Mouse (Mus musculus) cerebellum, adult 2 months (tissue): ENCODE measurements around the gene Als2cr12. TPM values are rescaled to one million over a fixed set of nuclear protein-coding genes. Genes with fewer than 3 reads are reported as not detected.
"Not testable (repeated sequence)": the region's sequence is repeated elsewhere in the genome, so short reads cannot be mapped to it uniquely, and the experiment has no call there.

Experiments
- DNase-seq, 2 experiments: peaks; one replicate each; pipeline ENCODE4 v3.0.0; 2021
- H3K27ac ChIP-seq: fragments of 200-500 bp; 2 replicates; pipeline ENCODE4 v1.5.1; 2012; ENCODE audit warnings: low read length, control low read depth, inconsistent platforms; ENCODE audit not compliant: insufficient read depth
- H3K27me3 ChIP-seq: fragments of 200-500 bp; 2 replicates; pipeline ENCODE4 v1.6.1; 2012; ENCODE audit warnings: inconsistent platforms, mild to moderate bottlenecking, low read length, moderate library complexity; ENCODE audit not compliant: control insufficient read depth, insufficient read depth
- H3K4me1 ChIP-seq: fragments of 200-500 bp; 2 replicates; pipeline ENCODE4 v1.6.1; 2011; ENCODE audit warnings: low read length; ENCODE audit not compliant: control insufficient read depth, insufficient read depth
- H3K4me3 ChIP-seq: fragments of 200-500 bp; replicated peaks from 2 replicates; pipeline ENCODE3; 2011; ENCODE audit warnings: mild to moderate bottlenecking, low read depth, low read length, control low read depth; ENCODE audit not compliant: insufficient read depth
- CTCF ChIP-seq: fragments of 200-500 bp; IDR thresholded peaks from 2 replicates; pipeline ENCODE4 v1.5.1; 2011; ENCODE audit warnings: low read depth, mild to moderate bottlenecking, control low read depth, low read length, moderate library complexity, borderline replicate concordance; ENCODE audit not compliant: insufficient read depth
- POLR2A ChIP-seq: fragments of 200-500 bp; IDR thresholded peaks from 2 replicates; pipeline ENCODE4 v1.6.1; 2011; ENCODE audit warnings: low read length, control low read depth, borderline replicate concordance; ENCODE audit not compliant: insufficient read depth
- WGBS: fragments of 180-500 bp; shearing (Covaris S2); methylation state at CpG from one replicate; pipeline ENCODE4 v1.1.7; 2018; 5-methylcytosine and 5-hydroxymethylcytosine counted together
- polyA plus RNA-seq: library from polyadenylated mRNA; depleted of rRNA; stranded (reverse); fragments of >200 nt; gene quantifications from 2 replicates; pipeline ENCODE4 v1.2.3, GENCODE M21; 2012

Als2cr12 gene
- polyA plus RNA-seq, 1 experiment: not detected

- H3K27me3 ChIP-seq: no peaks in the 10 kb centered on the region
- peak; percentile 69 for DNase-seq
- H3K4me3 ChIP-seq: peak within 1 kb of the TSS; percentile 66
- no peaks in the 10 kb centered on the region for H3K4me1 ChIP-seq
- H3K27ac ChIP-seq: peak within 1 kb of the TSS; percentile 57
- no peak for TF ChIP-seq CTCF
- TF ChIP-seq POLR2A: no peak
- WGBS: under 1% methylated on average over 45 of the region's 45 CpGs
Observed at GRCm38 (mm10) chr1:58711365-58712016, 15.7 kb upstream of the Als2cr12 start, which contains the start of gene Cflar. Cflar (plus strand) TSS chr1:58711508.

DNA sequence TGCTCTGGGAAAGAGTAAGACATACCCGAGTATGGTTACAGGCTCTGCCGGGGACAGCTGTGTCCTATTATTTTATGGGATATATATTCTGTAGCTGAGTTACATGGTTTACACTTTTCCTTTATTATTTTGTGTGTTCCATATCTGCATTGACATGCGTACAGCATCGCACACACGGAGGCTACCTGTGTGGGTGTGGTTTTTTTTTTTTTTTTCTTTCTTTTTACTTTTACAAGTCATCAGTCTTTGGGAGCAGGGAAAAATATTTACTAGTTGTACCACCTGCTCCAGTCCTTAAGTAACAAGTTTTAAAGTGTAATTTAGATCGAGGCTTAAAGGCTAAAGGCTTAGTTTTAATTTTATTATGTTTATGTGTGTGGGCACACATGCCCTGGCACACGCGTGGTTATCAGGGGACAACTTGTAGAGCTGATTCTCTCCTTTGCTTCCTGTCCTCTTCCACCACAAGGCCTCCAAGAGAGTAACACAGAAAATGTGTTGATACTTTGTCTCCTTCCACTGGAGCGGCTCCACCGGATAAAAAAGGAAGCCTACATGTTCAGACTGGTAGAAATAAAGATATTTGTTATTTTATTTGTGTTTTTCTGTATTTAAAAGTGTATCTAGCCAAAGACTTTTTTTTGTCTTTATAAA lies 15.0 kb upstream of the Als2cr12 start:
- no peaks in the 10 kb centered on the region for H3K4me1 ChIP-seq
- 49% methylated on average over 10 of the region's 10 CpGs for WGBS
- no peak for DNase-seq
- H3K27ac ChIP-seq: peak overlapping the region; percentile 57; the same call in 1 of the 2 replicates
- no peaks in the 10 kb centered on the region for H3K27me3 ChIP-seq
- H3K4me3 ChIP-seq: peak overlapping the region; percentile 66
- TF ChIP-seq CTCF (no peak), POLR2A (no peak)

DNA sequence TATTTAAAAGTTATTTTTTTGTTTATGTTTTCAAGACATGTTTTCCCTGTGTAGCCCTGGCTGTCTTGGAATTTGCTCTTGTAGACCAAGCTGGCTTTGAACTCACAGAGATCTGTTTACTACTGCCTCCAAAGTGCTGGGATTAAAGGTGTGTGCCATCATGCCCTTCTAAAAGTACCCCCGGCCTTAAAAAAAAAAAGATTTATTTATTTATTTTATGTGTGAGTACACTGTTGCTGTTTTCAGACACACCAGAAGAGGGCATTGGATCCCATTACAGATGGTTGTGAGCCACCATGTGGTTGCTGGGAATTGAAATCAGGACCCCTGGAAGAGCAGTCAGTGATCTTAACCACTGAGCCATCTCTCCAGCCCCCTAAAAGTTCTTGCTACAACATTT lies 14.3 kb upstream of the Als2cr12 start:
- not testable (repeated sequence) for H3K4me3 ChIP-seq, H3K4me1 ChIP-seq, H3K27ac ChIP-seq, DNase-seq, H3K27me3 ChIP-seq
- WGBS: 88% methylated on average over 1 of the region's 1 CpGs

- not testable (repeated sequence) for H3K4me3 ChIP-seq, H3K4me1 ChIP-seq, H3K27ac ChIP-seq, DNase-seq, H3K27me3 ChIP-seq
- 83% methylated on average over 5 of the region's 5 CpGs for WGBS
Observed at GRCm38 (mm10) chr1:58700580-58701162, 4.9 kb upstream of the Als2cr12 start.

GRCm38 (mm10) chr1:58699988-58700387 lies 4.2 kb upstream of the Als2cr12 start:
- H3K4me1 ChIP-seq: no peaks in the 10 kb centered on the region
- WGBS: 65% methylated on average over 3 of the region's 3 CpGs

DNA sequence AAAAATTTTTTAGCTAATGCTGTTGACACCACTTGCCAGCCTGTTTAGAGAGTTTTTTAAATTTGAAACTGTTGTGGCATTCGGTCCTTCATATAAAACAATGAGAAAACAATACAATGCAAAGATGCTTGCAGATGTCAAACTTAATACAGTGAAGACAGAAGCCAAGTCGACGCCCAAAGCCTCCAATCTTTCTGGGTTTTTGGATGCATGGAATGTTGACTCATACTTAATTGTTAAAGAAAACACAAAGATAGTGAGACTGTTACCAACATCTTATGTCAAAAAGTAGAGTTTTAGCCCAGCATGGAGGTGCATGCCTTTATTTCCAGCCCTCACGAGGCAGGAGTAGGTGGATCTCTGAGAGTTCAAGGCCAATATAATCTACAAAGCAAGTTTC lies 3.0 kb upstream of the Als2cr12 start:
- no peaks in the 10 kb centered on the region for H3K4me1 ChIP-seq
- 78% methylated on average over 4 of the region's 4 CpGs for WGBS
- H3K4me3 ChIP-seq: no peak overlapping the region
- H3K27me3 ChIP-seq: no peaks in the 10 kb centered on the region
- no peak for TF ChIP-seq CTCF
- TF ChIP-seq POLR2A: no peak
- no peak overlapping the region for H3K27ac ChIP-seq
- DNase-seq: no peak

More at GRCm38 (mm10) chr1:58699988-58700387, 4.2 kb upstream of the Als2cr12 start:
- Histone ChIP-seq H3K27me3 (no peaks in the 10 kb centered on the region), H3K4me3 (no peak overlapping the region), H3K27ac (no peak overlapping the region)
- TF ChIP-seq POLR2A (no peak), CTCF (no peak)
- DNase-seq: no peak

- TF ChIP-seq CTCF: peak; percentile 19; the same call in 1 of the 2 replicates
- H3K4me3 ChIP-seq, H3K4me1 ChIP-seq, H3K27me3 ChIP-seq, H3K27ac ChIP-seq: not testable (repeated sequence)
- DNase-seq: peak; percentile 43 to 47
- WGBS: 55% methylated on average over 1 of the region's 1 CpGs
Observed at GRCm38 (mm10) chr1:58697607-58698006, 1.8 kb upstream of the Als2cr12 start.

DNA sequence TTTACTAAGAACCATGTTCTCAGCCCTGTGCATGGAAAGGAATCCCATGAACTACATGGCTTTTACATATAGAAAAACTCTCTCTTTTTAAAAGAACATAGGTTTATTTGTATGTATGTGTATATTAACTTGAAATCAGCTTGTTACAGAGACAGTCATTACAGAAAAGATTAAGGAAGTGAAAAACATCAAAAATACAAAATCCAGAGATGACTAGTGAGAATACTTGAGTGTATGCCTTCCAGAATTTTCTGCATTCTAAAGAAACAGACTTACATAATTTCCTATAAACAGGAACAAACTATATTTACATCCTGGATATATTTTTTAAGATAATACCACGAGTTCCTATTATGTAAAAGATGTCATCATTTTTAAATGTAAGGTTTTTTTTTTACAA lies 2.1 kb downstream of the Als2cr12 start:
- Histone ChIP-seq H3K27me3 (no peaks in the 10 kb centered on the region), H3K4me1 (no peaks in the 10 kb centered on the region), H3K27ac (no peak overlapping the region), H3K4me3 (no peak overlapping the region)
- WGBS: 83% methylated on average over 1 of the region's 1 CpGs
- no peak for DNase-seq
- TF ChIP-seq CTCF (no peak), POLR2A (no peak)

- H3K4me3 ChIP-seq, H3K27ac ChIP-seq, DNase-seq, H3K4me1 ChIP-seq, H3K27me3 ChIP-seq: not testable (repeated sequence)
- 62% methylated on average over 1 of the region's 1 CpGs for WGBS
Observed at GRCm38 (mm10) chr1:58691718-58692117, 4.1 kb downstream of the Als2cr12 start.

- not testable (repeated sequence) for H3K27ac ChIP-seq, H3K4me1 ChIP-seq, DNase-seq, H3K4me3 ChIP-seq, H3K27me3 ChIP-seq
- WGBS: 79% methylated on average over 3 of the region's 3 CpGs
Observed at GRCm38 (mm10) chr1:58690834-58691488, 4.8 kb downstream of the Als2cr12 start.
